Mouse (Mus musculus) lung, postnatal 0 days (tissue): ENCODE measurements at regions not wholly inside any gene's neighbourhood (a gene's known extent, or its start where the extent isn't known, plus 50 kb on each side); places are given as distances from the start of the nearest gene placed in this dataset.

Source experiments
- CTCF ChIP-seq: IDR thresholded peaks from 2 replicates; pipeline ENCODE4 v1.5.1; 2016; ENCODE audit warnings: antibody characterized with exemption, mild to moderate bottlenecking
- EP300 ChIP-seq: IDR thresholded peaks from 2 replicates; pipeline ENCODE4 v1.6.1; 2016; ENCODE audit warnings: antibody characterized with exemption, mild to moderate bottlenecking, control low read depth

GRCm38 (mm10) chr17:88329715-88330114, 110.8 kb upstream of the Foxn2 start:
- TF ChIP-seq CTCF (no peak), EP300 (no peak)
